Mouse (Mus musculus) cerebellum, postnatal 14 days (tissue): ENCODE data around the gene Olfr1189.
"Not testable (repeated sequence)": the region's sequence is repeated elsewhere in the genome, so short reads cannot be mapped to it uniquely, and the experiment has no call there.

Experiments used
- DNase-seq, 2 experiments: peaks; one replicate each; pipeline ENCODE4 v3.0.0; 2021; ENCODE audit warnings: mixed read lengths in 2 of 2

Olfr1189 gene

DNA sequence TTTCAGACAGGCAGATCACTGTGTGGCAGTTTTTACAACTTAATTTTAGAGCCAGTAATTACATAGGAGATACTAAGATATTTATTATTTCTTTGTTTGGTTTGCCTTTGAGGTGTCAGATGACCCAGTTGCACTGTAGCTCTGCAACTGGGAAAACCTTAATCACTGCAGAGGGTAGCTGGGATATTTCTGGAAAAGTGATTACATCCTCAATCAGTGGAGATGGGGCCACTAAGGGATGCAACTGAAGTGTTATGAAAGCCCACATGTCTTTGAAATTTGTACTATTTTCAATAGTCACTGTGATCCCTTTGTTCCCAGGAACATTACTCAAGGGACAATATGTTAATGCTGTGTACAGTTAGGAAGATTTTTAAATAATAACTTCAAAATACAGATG lies at the start of gene Olfr1189:
TSS of gene Olfr1189 (plus strand) at position 301 of the 400 bp plus-strand sequence.
- DNase-seq, result no peak

- no peak for DNase-seq
Measured at GRCm38 (mm10) chr2:88556635-88557034, 29.6 kb upstream of the Olfr1189 start, which contains the start of gene Olfr1188. Gene Olfr1188 (plus strand): TSS chr2:88556935.

DNA sequence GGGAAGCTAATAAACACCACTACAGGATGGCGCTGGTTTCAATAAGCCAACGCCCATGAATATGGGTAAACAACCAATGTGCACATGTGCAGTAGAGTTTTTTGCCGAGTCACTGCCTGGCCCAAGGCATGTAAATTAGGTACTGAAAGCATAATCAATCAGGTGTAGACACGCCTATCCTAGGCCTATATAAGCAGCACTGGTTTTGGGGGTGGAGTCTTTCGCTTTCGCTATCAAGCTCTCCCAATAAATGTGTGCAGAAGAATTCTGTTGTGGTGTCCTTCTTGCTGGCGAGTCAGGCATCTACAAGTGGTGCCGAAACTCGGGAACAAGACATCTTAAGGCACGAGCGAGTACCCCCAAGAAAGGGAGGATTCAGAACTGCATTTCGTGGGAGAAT lies 13.6 kb upstream of the Olfr1189 start:
- not testable (repeated sequence) for DNase-seq

DNA sequence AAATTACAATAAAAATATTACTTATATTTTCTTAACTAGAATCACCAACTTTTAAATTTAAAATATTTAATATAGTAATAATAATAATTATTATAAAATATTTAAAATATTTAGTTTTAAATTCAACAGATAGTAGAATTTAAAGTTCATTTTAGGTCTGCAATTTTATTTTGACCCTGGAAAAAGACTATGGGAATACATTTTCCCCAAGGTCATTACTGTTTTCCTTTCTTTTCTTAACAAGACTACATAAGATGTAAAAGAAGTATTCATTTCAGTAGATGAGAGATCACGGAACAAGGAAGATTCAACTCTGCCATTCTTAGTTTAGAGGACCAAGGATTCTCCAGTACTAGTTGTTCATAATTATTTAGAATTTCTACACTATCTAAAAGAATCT lies 54.0 kb downstream of the Olfr1189 start, which contains the start of gene Olfr1191-ps1:
TSS of gene Olfr1191-ps1 (plus strand) at position 301 of the 400 bp plus-strand sequence.
- DNase-seq, result not testable (repeated sequence)
